Comparison of ENCODE assay signal across 19 mouse cellular contexts in the genomic region with DNA sequence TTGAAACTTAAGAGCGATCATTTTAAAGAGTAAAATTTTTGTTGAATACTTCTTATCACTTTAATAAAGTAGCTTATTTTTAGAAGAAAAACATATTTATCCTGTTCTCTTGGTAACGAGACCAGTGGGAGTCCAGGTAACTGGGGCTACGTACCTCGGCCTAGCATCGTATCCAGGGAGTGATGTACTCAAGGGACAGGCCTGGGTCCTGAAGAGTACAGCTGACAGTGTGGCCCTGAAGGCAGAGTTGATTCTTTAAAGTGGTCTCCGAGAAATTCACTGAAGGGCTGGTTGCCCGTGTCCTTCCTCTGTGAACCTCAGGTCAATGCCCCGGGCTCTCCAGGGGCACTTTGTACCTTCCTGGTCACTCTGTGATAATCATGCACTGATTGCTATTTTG. TPM values are rescaled to one million over a fixed set of nuclear protein-coding genes. Genes with fewer than 3 reads are reported as not detected.
DNase-seq lines count a peak whose midpoint lies in the region; ATAC-seq and TF ChIP-seq lines count a peak whose summit lies in the region.
"Had no signal": no experiment of that assay in that cellular context is flagged by ENCODE, and none has a peak within 500 bp of the region (broad histone marks: within the 10 kb centered on the region; RNA-seq: fewer than 3 reads in every experiment).

No protein-coding gene starts in this region.

- H3K27me3 ChIP-seq in hindbrain, embryonic 11.5 days (ENCODE audit: control insufficient read depth, insufficient read depth, low read length) = no peaks in the 10 kb centered on the region
- no peaks in the 10 kb centered on the region for H3K27me3 ChIP-seq in hindbrain, embryonic 16.5 days (replicated peaks; ENCODE audit: control insufficient read depth, insufficient read depth, low read length)
- H3K27me3 ChIP-seq in neural tube, embryonic 13.5 days = no peaks in the 10 kb centered on the region
- H3K27me3 ChIP-seq: hindbrain, embryonic 15.5 days; Patski had no signal

- no peak for ATAC-seq in hindbrain, embryonic 11.5 days (ENCODE audit: low FRiP score)
- no peak for ATAC-seq in hindbrain, embryonic 16.5 days
- no peak for ATAC-seq in neural tube, embryonic 13.5 days (ENCODE audit: low read depth)
- ATAC-seq: activated CD4-positive, CD25-positive, alpha-beta regulatory T cell, adult 4 months; forebrain, embryonic 14.5 days; Patski had no signal

- no peak for TF ChIP-seq CTCF in lung, adult 2 months (IDR thresholded peaks at IDR 0.05; ENCODE audit: insufficient read depth, low read length)

- WGBS in hindbrain, embryonic 11.5 days = 73% methylated on average over 8 of the region's 8 CpGs
- 55% methylated on average over 8 of the region's 8 CpGs for WGBS in hindbrain, embryonic 16.5 days
- WGBS in neural tube, embryonic 13.5 days = 77% methylated on average over 8 of the region's 8 CpGs
- WGBS in lung, adult 2 months = 90% methylated on average over 8 of the region's 8 CpGs

- no peak overlapping the region for H3K4me3 ChIP-seq in hindbrain, embryonic 11.5 days (ENCODE audit: low read depth, low read length)
- H3K4me3 ChIP-seq in hindbrain, embryonic 16.5 days (ENCODE audit: low read length) = no peak overlapping the region
- H3K4me3 ChIP-seq in neural tube, embryonic 13.5 days = no peak overlapping the region
- H3K4me3 ChIP-seq in lung, adult 2 months (replicated peaks; ENCODE audit: extremely low read depth, low read depth, low read length) = no peak overlapping the region
- H3K4me3 ChIP-seq: embryonic facial prominence, embryonic 15.5 days; erythroblast, embryonic 14.5 days; forebrain, embryonic 10.5 days; gastrocnemius, adult 2 months; hindbrain, embryonic 15.5 days had no signal

- H3K9me3 ChIP-seq in hindbrain, embryonic 11.5 days (ENCODE audit: control insufficient read depth, low read length) = no peaks in the 10 kb centered on the region
- H3K9me3 ChIP-seq in hindbrain, embryonic 16.5 days (ENCODE audit: control insufficient read depth, low read length) = no peaks in the 10 kb centered on the region
- no peaks in the 10 kb centered on the region for H3K9me3 ChIP-seq in neural tube, embryonic 13.5 days
- H3K9me3 ChIP-seq: embryonic facial prominence, embryonic 15.5 days; forebrain, embryonic 10.5 days; hindbrain, embryonic 15.5 days had no signal

- no peak overlapping the region for H3K4me2 ChIP-seq in hindbrain, embryonic 11.5 days (replicated peaks; ENCODE audit: low read depth, low read length)
- H3K4me2 ChIP-seq in hindbrain, embryonic 16.5 days (ENCODE audit: low read length) = no peak overlapping the region
- no peak overlapping the region for H3K4me2 ChIP-seq in neural tube, embryonic 13.5 days
- H3K4me2 ChIP-seq: embryonic facial prominence, embryonic 15.5 days; hindbrain, embryonic 15.5 days had no signal

- H3K9ac ChIP-seq in hindbrain, embryonic 11.5 days (ENCODE audit: low read depth, low read length) = no peak overlapping the region
- no peak overlapping the region for H3K9ac ChIP-seq in hindbrain, embryonic 16.5 days (ENCODE audit: low read depth, low read length)
- no peak overlapping the region for H3K9ac ChIP-seq in neural tube, embryonic 13.5 days
- H3K9ac ChIP-seq: embryonic facial prominence, embryonic 15.5 days; hindbrain, embryonic 15.5 days had no signal

- H3K27ac ChIP-seq in hindbrain, embryonic 11.5 days (ENCODE audit: low read depth, low read length) = peak overlapping the region; percentile 58
- H3K27ac ChIP-seq in hindbrain, embryonic 16.5 days (ENCODE audit: low read depth, low read length) = no peak overlapping the region
- H3K27ac ChIP-seq in neural tube, embryonic 13.5 days (replicated peaks) = 0 out of 2 replicates have a peak overlapping the region, but pooled peaks have one; percentile 67
- H3K27ac ChIP-seq: embryonic facial prominence, embryonic 15.5 days; forebrain, embryonic 10.5 days; gastrocnemius, adult 2 months had no signal

- peaks cover 14% of the 10 kb centered on the region for H3K4me1 ChIP-seq in hindbrain, embryonic 11.5 days (replicated peaks; ENCODE audit: control insufficient read depth, insufficient read depth, low read length)
- H3K4me1 ChIP-seq in hindbrain, embryonic 16.5 days (ENCODE audit: control insufficient read depth, insufficient read depth, low read depth, low read length) = peaks cover 57% of the 10 kb centered on the region
- peaks cover 85% of the 10 kb centered on the region for H3K4me1 ChIP-seq in neural tube, embryonic 13.5 days (replicated peaks)
- no peaks in the 10 kb centered on the region for H3K4me1 ChIP-seq in lung, adult 2 months (ENCODE audit: control insufficient read depth, insufficient read depth, low read length)

- no peaks in the 10 kb centered on the region for H3K36me3 ChIP-seq in hindbrain, embryonic 11.5 days (ENCODE audit: control insufficient read depth, insufficient read depth, low read length)
- 0 out of 2 replicates have a peak, but pooled peaks cover 3% of the 10 kb centered on the region for H3K36me3 ChIP-seq in hindbrain, embryonic 16.5 days (ENCODE audit: control insufficient read depth, insufficient read depth, low read length)
- peaks cover 10% of the 10 kb centered on the region; the same call in 1 of the 2 replicates for H3K36me3 ChIP-seq in neural tube, embryonic 13.5 days
- H3K36me3 ChIP-seq: embryonic facial prominence, embryonic 15.5 days; hindbrain, embryonic 15.5 days had no signal

- peak; percentile 14 for DNase-seq in cerebellum, adult 9-11 months
- DNase-seq in cerebellum, adult 8-10 months = no peak
- no peak for DNase-seq in hindbrain, embryonic 11.5 days (ENCODE audit: low spot score)
- no peak for DNase-seq in neural tube, embryonic 10.5 days (ENCODE audit: extremely low spot score, low spot score)
- DNase-seq in lung, adult 2 months = no peak
- DNase-seq: adrenal gland, postnatal 14 days; gastrocnemius, adult 2 months; gastrocnemius, postnatal 25 days; heart, postnatal 10 days; kidney, adult 11 months had no signal

- TF ChIP-seq POLR2A in lung, adult 2 months (IDR thresholded peaks at IDR 0.05; ENCODE audit: borderline replicate concordance, extremely low read depth, low read depth, low read length) = no peak

RNA-seq across cellular contexts. Expression of gene Rab6b, which starts 6.4 kb away (rescaled TPM):
- polyA plus RNA-seq in hindbrain, embryonic 11.5 days (2014; fragmentation: Nextera tagmentation; extraction: Ambion mirVana) = 24.1 and 24.2 TPM in 2 replicates
- polyA plus RNA-seq in hindbrain, embryonic 16.5 days (2015; fragmentation: Nextera tagmentation; extraction: Ambion mirVana) = 137 and 140 TPM in 2 replicates
- 82.5 and 86.2 TPM in 2 replicates for polyA plus RNA-seq in neural tube, embryonic 13.5 days (2015; fragmentation: Nextera tagmentation; extraction: Ambion mirVana)
- 10.6 and 21.3 TPM in 2 replicates for polyA plus RNA-seq in lung, adult 2 months (2012; rRNA removed)
- polyA plus RNA-seq: erythroblast, embryonic 14.5 days had no signal
